Mouse (Mus musculus) heart, embryonic 13.5 days (tissue): ENCODE results near the gene Sec1. TPM values are rescaled to one million over a fixed set of nuclear protein-coding genes. Genes with fewer than 3 reads are reported as not detected.

ENCODE experiments used
- ATAC-seq: fragments of 200-750 bp; cut with Nextera tagmentation; 2 replicates; pipeline ENCODE4 v1.8.0; 2017; ENCODE audit warnings: moderate TSS enrichment; ENCODE audit not compliant: insufficient number of reproducible peaks, low FRiP score, low TSS enrichment; ENCODE audit errors: extremely low read depth
- H3K27ac ChIP-seq: fragments of 300-500 bp; sonication (generic); replicated peaks from 2 replicates; pipeline ENCODE4 v1.5.1; 2015; ENCODE audit warnings: moderate library complexity, mild to moderate bottlenecking, inconsistent platforms
- H3K27me3 ChIP-seq: fragments of 300-500 bp; sonication (generic); replicated peaks from 2 replicates; pipeline ENCODE4 v1.6.1; 2015; ENCODE audit warnings: mild to moderate bottlenecking, inconsistent platforms
- H3K36me3 ChIP-seq: fragments of 300-500 bp; sonication (generic); 2 replicates; pipeline ENCODE4 v1.6.1; 2015; ENCODE audit warnings: mild to moderate bottlenecking, inconsistent platforms
- H3K4me1 ChIP-seq: fragments of 300-500 bp; sonication (generic); 2 replicates; pipeline ENCODE4 v1.6.1; 2015; ENCODE audit warnings: inconsistent platforms
- H3K4me2 ChIP-seq: fragments of 300-500 bp; sonication (generic); 2 replicates; pipeline ENCODE4 v1.6.1; 2015; ENCODE audit warnings: inconsistent platforms, mild to moderate bottlenecking, moderate library complexity
- H3K4me3 ChIP-seq: fragments of 300-500 bp; sonication (generic); 2 replicates; pipeline ENCODE4 v1.5.1; 2015; ENCODE audit warnings: moderate library complexity, mild to moderate bottlenecking, inconsistent platforms
- H3K9ac ChIP-seq: fragments of 300-500 bp; sonication (generic); 2 replicates; pipeline ENCODE4 v1.6.1; 2015; ENCODE audit warnings: inconsistent platforms, mild to moderate bottlenecking, moderate library complexity
- H3K9me3 ChIP-seq: fragments of 300-500 bp; sonication (generic); 2 replicates; pipeline ENCODE4 v1.6.1; 2016; ENCODE audit warnings: inconsistent platforms
- WGBS: fragments of 180-500 bp; shearing (Covaris S2); methylation state at CpG from one replicate; pipeline ENCODE4 v1.1.7; 2015; ENCODE audit warnings: mixed read lengths; 5-methylcytosine and 5-hydroxymethylcytosine counted together
- polyA plus RNA-seq: library from polyadenylated mRNA; unstranded; fragments of >200 nt; fragmentation: Nextera tagmentation; extraction: Ambion mirVana; gene quantifications from 2 replicates; pipeline ENCODE4 v1.2.1, GENCODE M21; 2015

Sec1 gene
- polyA plus RNA-seq, 1 experiment from 2014 or later, result 0.29 TPM

DNA sequence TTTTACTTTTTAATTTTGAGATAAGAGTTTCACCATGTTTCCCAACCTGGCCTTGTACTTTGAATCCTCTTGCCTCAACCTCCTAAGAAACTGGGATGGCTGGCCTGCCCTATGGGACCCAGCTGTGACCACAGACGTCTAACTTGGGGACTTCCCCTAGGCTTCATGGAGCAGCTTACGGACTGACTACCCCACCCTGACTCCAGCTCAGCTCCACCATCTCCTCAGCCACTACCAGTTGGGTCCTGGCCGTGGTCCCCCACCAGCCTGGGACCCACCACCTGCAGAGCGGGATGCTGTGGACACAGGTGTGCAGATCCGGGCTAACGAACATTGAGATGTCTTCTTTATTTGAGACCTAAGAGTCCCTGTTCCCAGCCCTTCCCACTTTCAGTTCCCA is 56.5 kb downstream of the Sec1 start:
- no peak for ATAC-seq
- peaks cover 73% of the 10 kb centered on the region for H3K4me1 ChIP-seq
- no peak overlapping the region for H3K27ac ChIP-seq
- no peaks in the 10 kb centered on the region for H3K9me3 ChIP-seq
- H3K4me3 ChIP-seq, result no peak overlapping the region
- 87% methylated on average over 6 of the region's 6 CpGs for WGBS
- no peak overlapping the region for H3K4me2 ChIP-seq
- peaks cover 18% of the 10 kb centered on the region for H3K36me3 ChIP-seq
- no peak overlapping the region for H3K9ac ChIP-seq
- H3K27me3 ChIP-seq, result no peaks in the 10 kb centered on the region; the same call in 1 of the 2 replicates

- Histone ChIP-seq H3K36me3 (peaks cover 18% of the 10 kb centered on the region), H3K27ac (peak overlapping the region; percentile 80), H3K4me3 (no peak overlapping the region), H3K4me2 (peak overlapping the region; percentile 24; the same call in 1 of the 2 replicates), H3K9ac (no peak overlapping the region), H3K9me3 (no peaks in the 10 kb centered on the region), H3K4me1 (peaks cover 64% of the 10 kb centered on the region), H3K27me3 (peaks cover 13% of the 10 kb centered on the region)
- ATAC-seq, result no peak
- 62% methylated on average over 15 of the region's 15 CpGs for WGBS
These were observed 58.2 kb downstream of the Sec1 start for GRCm38 (mm10) chr7:45635711-45636688.

DNA sequence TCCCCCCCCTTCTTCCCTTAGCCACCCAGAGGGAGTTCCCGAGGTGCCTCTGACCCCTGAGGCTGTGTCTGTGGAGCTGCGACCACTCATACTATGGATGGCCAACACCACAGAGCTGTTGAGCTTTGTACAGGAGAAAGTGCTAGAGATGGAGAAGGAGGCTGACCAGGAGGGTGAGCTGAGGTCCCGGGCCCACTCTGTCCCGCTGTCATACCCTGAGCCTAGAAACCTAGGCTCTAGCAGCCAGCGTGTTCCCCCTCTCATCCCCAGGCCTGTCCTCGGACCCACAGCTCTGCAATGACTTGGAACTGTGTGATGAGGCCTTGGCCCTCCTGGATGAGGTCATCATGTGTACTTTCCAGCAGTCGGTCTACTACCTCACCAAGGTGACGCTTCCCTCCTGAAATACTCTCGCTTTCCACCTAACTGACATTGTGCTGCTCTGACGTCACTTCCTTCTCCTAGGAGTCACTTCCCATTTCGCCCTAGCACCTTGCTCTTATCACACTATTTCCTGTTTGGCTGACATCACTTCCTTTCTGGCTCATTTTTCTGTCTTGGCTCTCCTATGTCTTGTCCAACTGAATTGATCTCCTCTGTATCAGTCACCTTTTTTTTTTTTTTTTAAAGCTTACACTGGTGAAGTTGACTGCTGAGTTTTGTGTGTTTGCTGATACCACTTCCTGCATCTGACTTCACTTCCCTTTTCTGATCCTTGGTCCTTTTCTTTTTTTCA is 59.1 kb downstream of the Sec1 start:
- Histone ChIP-seq H3K36me3 (peaks cover 18% of the 10 kb centered on the region), H3K9ac (no peak overlapping the region), H3K27me3 (peaks cover 21% of the 10 kb centered on the region), H3K4me1 (peaks cover 56% of the 10 kb centered on the region), H3K9me3 (no peaks in the 10 kb centered on the region), H3K4me2 (no peak overlapping the region), H3K4me3 (no peak overlapping the region), H3K27ac (peak overlapping the region; percentile 80)
- no peak for ATAC-seq
- WGBS, result 71% methylated on average over 11 of the region's 11 CpGs

DNA sequence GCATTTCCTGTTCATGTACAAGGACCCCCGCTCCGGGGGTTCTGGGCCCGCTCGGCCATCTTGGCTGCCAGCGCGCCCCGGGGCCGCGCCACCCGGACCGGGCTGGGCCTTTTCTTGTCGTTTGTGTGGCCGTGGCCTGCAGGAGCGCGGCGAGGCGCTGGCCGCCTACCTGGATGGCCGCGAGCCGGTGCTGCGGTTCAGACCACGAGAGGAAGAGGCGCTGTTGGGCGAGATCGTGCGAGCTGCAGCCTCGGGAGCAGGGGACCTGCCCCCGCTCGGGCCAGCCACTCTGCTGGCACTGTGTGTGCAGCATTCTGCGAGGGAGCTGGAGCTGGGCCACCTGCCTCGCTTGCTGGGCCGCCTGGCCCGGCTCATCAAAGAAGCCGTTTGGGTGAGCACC is 61.7 kb downstream of the Sec1 start:
- 24% methylated on average over 35 of the region's 35 CpGs for WGBS
- Histone ChIP-seq H3K27me3 (peaks cover 41% of the 10 kb centered on the region), H3K36me3 (peaks cover 17% of the 10 kb centered on the region), H3K9me3 (no peaks in the 10 kb centered on the region), H3K27ac (0 out of 2 replicates have a peak overlapping the region, but pooled peaks have one; percentile 3), H3K9ac (peak overlapping the region; percentile 73), H3K4me3 (peak overlapping the region; percentile 37), H3K4me2 (peak overlapping the region; percentile 62), H3K4me1 (peaks cover 41% of the 10 kb centered on the region)
- ATAC-seq, result no peak

- H3K9me3 ChIP-seq, result no peaks in the 10 kb centered on the region
- peak overlapping the region; percentile 7; the same call in 1 of the 2 replicates for H3K4me3 ChIP-seq
- peaks cover 2% of the 10 kb centered on the region; the same call in 1 of the 2 replicates for H3K36me3 ChIP-seq
- peak overlapping the region; percentile 95 for H3K4me2 ChIP-seq
- H3K27me3 ChIP-seq, result peaks cover 53% of the 10 kb centered on the region
- ATAC-seq, result no peak
- H3K4me1 ChIP-seq, result peaks cover 30% of the 10 kb centered on the region
- 64% methylated on average over 23 of the region's 23 CpGs for WGBS
- H3K9ac ChIP-seq, result 0 out of 2 replicates have a peak overlapping the region, but pooled peaks have one; percentile 5
- 0 out of 2 replicates have a peak overlapping the region, but pooled peaks have one; percentile 12 for H3K27ac ChIP-seq
These were observed 63.9 kb downstream of the Sec1 start for GRCm38 (mm10) chr7:45630064-45630907.

GRCm38 (mm10) chr7:45628364-45629294 is 65.6 kb downstream of the Sec1 start:
- peaks cover 53% of the 10 kb centered on the region for H3K27me3 ChIP-seq
- H3K4me3 ChIP-seq, result peak overlapping the region; percentile 67
- no peaks in the 10 kb centered on the region for H3K9me3 ChIP-seq
- peaks cover under 1% of the 10 kb centered on the region; the same call in 1 of the 2 replicates for H3K36me3 ChIP-seq
- peaks cover 23% of the 10 kb centered on the region for H3K4me1 ChIP-seq
- 1% methylated on average over 91 of the region's 105 CpGs for WGBS
- H3K27ac ChIP-seq, result peak overlapping the region; percentile 90
- peak overlapping the region; percentile 90 for H3K9ac ChIP-seq
- H3K4me2 ChIP-seq, result peak overlapping the region; percentile 95
- ATAC-seq, result peak; percentile 33; the same call in 1 of the 2 replicates

Other genes with a start within 250 kb of the Sec1 start
- 5,089 and 5,516 TPM in 2 replicates for gene Ftl1, start 234.5 kb downstream of the Sec1 start, polyA plus RNA-seq
- gene Bax, start 227.5 kb downstream of the Sec1 start, polyA plus RNA-seq, result 124 and 139 TPM in 2 replicates
- 0.74 and 1.0 TPM in 2 replicates for gene Tulp2, start 212.5 kb downstream of the Sec1 start, polyA plus RNA-seq
- gene Gm45808, start 207.6 kb downstream of the Sec1 start, polyA plus RNA-seq, result not detected in 2 replicates
- gene Dhdh, start 205.6 kb downstream of the Sec1 start, polyA plus RNA-seq, result 3.9 TPM in 2 replicates
- 175 and 177 TPM in 2 replicates for gene Nucb1, start 184.0 kb downstream of the Sec1 start, polyA plus RNA-seq
- gene Ppp1r15a, start 168.1 kb downstream of the Sec1 start, polyA plus RNA-seq, result 38.5 and 49.6 TPM in 2 replicates
- gene Plekha4, start 168.1 kb downstream of the Sec1 start, polyA plus RNA-seq, result 1.1 and 1.2 TPM in 2 replicates
- gene Hsd17b14, start 139.5 kb downstream of the Sec1 start, polyA plus RNA-seq, result 0.43 and 0.52 TPM in 2 replicates
- 65.4 and 66.3 TPM in 2 replicates for gene Bcat2, start 124.2 kb downstream of the Sec1 start, polyA plus RNA-seq
- not detected in 2 replicates for gene Fgf21, start 78.9 kb downstream of the Sec1 start, polyA plus RNA-seq
- gene Fut1, start 77.1 kb downstream of the Sec1 start, polyA plus RNA-seq, result not detected in 2 replicates
- gene Izumo1, start 72.6 kb downstream of the Sec1 start, polyA plus RNA-seq, result 0.11 and 0.19 TPM in 2 replicates
- 17.1 and 18.9 TPM in 2 replicates for gene Rasip1, start 66.9 kb downstream of the Sec1 start, polyA plus RNA-seq
- gene Mamstr, start 54.4 kb downstream of the Sec1 start, polyA plus RNA-seq, result 3.3 and 5.0 TPM in 2 replicates
- gene Fut2, start 28.0 kb downstream of the Sec1 start, polyA plus RNA-seq, result 0.86 and 1.1 TPM in 2 replicates
- 0.11 TPM in 1 of 2 replicates, not detected in the other for gene Ntn5, start 10.4 kb downstream of the Sec1 start, polyA plus RNA-seq
- 5.4 and 6.0 TPM in 2 replicates for gene Car11, start 5.4 kb upstream of the Sec1 start, polyA plus RNA-seq
- 2.2 and 3.5 TPM in 2 replicates for gene Dbp, start 10.7 kb upstream of the Sec1 start, polyA plus RNA-seq
- 630 and 695 TPM in 2 replicates for gene Rpl18, start 21.1 kb upstream of the Sec1 start, polyA plus RNA-seq
- gene Sphk2, start 23.6 kb upstream of the Sec1 start, polyA plus RNA-seq, result 16.7 and 17.5 TPM in 2 replicates
- gene Fam83e, start 26.8 kb upstream of the Sec1 start, polyA plus RNA-seq, result 0.20 and 0.31 TPM in 2 replicates
- gene Spaca4, start 31.4 kb upstream of the Sec1 start, polyA plus RNA-seq, result not detected in 2 replicates
- 0.62 and 0.80 TPM in 2 replicates for gene Lmtk3, start 89.3 kb upstream of the Sec1 start, polyA plus RNA-seq
- 0.24 and 0.38 TPM in 2 replicates for gene Sult2b1, start 90.3 kb upstream of the Sec1 start, polyA plus RNA-seq
- 90.1 and 103 TPM in 2 replicates for gene Cyth2, start 120.2 kb upstream of the Sec1 start, polyA plus RNA-seq
- 0.39 and 0.43 TPM in 2 replicates for gene Kcnj14, start 130.4 kb upstream of the Sec1 start, polyA plus RNA-seq
- gene Grwd1, start 136.5 kb upstream of the Sec1 start, polyA plus RNA-seq, result 41.9 and 44.1 TPM in 2 replicates
- 56.4 and 58.7 TPM in 2 replicates for gene Kdelr1, start 178.4 kb upstream of the Sec1 start, polyA plus RNA-seq
- gene Grin2d, start 184.0 kb upstream of the Sec1 start, polyA plus RNA-seq, result 0.13 and 0.23 TPM in 2 replicates
- gene Syngr4, start 202.3 kb upstream of the Sec1 start, polyA plus RNA-seq, result 0.90 and 1.1 TPM in 2 replicates
- 5.8 and 6.8 TPM in 2 replicates for gene Tmem143, start 202.5 kb upstream of the Sec1 start, polyA plus RNA-seq
- 84.1 and 92.1 TPM in 2 replicates for gene Emp3, start 227.0 kb upstream of the Sec1 start, polyA plus RNA-seq
- 2.7 and 3.4 TPM in 2 replicates for gene Ccdc114, start 229.7 kb upstream of the Sec1 start, polyA plus RNA-seq